Mouse (Mus musculus) olfactory bulb, adult 2 months (tissue): ENCODE measurements around the gene Celf3. TPM values are rescaled to one million over a fixed set of nuclear protein-coding genes. Genes with fewer than 3 reads are reported as not detected.
A peak's percentile ranks its signal among the peaks of the same experiment; 100 is the strongest.

Source experiments
- H3K27ac ChIP-seq: fragments of 200-500 bp; 2 replicates; pipeline ENCODE4 v1.5.1; 2012; ENCODE audit warnings: low read depth, low read length; ENCODE audit not compliant: insufficient read depth
- H3K4me1 ChIP-seq: fragments of 200-500 bp; 2 replicates; pipeline ENCODE4 v1.6.1; 2012; ENCODE audit warnings: low read length; ENCODE audit not compliant: control insufficient read depth, insufficient read depth
- H3K4me3 ChIP-seq: fragments of 200-500 bp; 2 replicates; pipeline ENCODE4 v1.5.1; 2012; ENCODE audit warnings: mild to moderate bottlenecking, low read depth, low read length, moderate library complexity; ENCODE audit not compliant: insufficient read depth
- CTCF ChIP-seq: fragments of 200-500 bp; IDR thresholded peaks from 2 replicates; pipeline ENCODE4 v1.5.1; 2012; ENCODE audit warnings: low read depth, mild to moderate bottlenecking, low read length, moderate library complexity; ENCODE audit not compliant: insufficient read depth
- POLR2A ChIP-seq: fragments of 200-500 bp; IDR thresholded peaks from 2 replicates; pipeline ENCODE4 v1.6.1; 2012; ENCODE audit warnings: mild to moderate bottlenecking, low read depth, low read length, moderate library complexity; ENCODE audit not compliant: insufficient read depth
- WGBS: fragments of 180-500 bp; shearing (Covaris S2); methylation state at CpG from one replicate; pipeline ENCODE4 v1.1.7; 2018; 5-methylcytosine and 5-hydroxymethylcytosine counted together
- polyA plus RNA-seq: library from polyadenylated mRNA; stranded (reverse); fragments of >200 nt; gene quantifications from 2 replicates; pipeline ENCODE4 v1.2.4, GENCODE M21; 2012; ENCODE audit warnings: low replicate concordance; ENCODE audit not compliant: missing spikeins, insufficient read depth, insufficient read length

Gene Celf3
- polyA plus RNA-seq = 386 TPM in 1 of 2 replicates, not detected in the other

GRCm38 (mm10) chr3:94477981-94478422, at the start of gene Celf3:
Gene Celf3, plus strand, starts transcription at chr3:94478295.
- peaks cover 47% of the 10 kb centered on the region for H3K4me1 ChIP-seq

DNA sequence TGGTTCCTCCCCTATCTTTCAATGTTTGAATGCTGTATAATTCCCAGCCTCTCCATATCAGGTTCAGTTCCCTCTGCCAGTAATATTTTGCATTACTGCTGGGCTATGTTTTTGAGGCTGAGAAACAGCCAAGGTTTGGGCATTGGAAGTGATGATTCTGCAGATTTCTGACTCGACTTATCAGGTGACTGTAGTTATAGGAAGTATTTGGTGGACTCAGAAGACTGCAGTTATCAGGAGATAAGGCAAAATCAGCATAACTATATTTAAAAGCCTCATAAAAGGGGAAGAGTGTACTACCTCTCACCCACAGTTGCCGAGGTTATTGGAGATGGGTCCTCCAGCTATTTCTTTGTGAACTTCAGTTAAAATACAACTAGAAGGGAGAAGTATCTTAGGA, 47.1 kb upstream of the Celf3 start:
- H3K27ac ChIP-seq = no peak overlapping the region
- WGBS = 82% methylated on average over 2 of the region's 2 CpGs
- TF ChIP-seq CTCF (no peak), POLR2A (no peak)
- no peak overlapping the region for H3K4me3 ChIP-seq
- no peaks in the 10 kb centered on the region for H3K4me1 ChIP-seq

More at GRCm38 (mm10) chr3:94477981-94478422, at the start of gene Celf3:
- no peak; the same call in 1 of the 2 replicates for TF ChIP-seq POLR2A
- no peak for TF ChIP-seq CTCF
- H3K4me3 ChIP-seq = peak within 1 kb of the TSS; percentile 78
- 2% methylated on average over 14 of the region's 14 CpGs for WGBS
- H3K27ac ChIP-seq = peak within 1 kb of the TSS; percentile 96

DNA sequence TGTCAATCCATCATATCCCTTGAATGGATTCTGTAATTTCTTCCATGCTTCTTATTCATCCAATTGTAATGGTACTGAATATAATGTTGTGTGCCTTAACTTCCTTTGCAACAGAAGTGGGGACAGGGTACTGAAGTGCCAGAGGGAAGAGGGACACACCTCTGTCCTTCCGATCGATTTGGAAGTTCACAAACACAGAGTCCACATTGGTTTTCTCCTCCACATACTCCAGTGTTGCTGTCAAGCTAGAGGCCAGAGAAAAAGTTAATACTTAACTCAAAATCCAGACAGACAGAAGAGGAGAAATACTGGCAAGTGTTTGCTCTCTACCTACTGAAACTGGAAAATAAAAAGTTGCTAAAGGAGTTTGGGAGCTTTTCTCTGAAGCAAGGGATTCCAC, 43.8 kb upstream of the Celf3 start:
- WGBS = 90% methylated on average over 2 of the region's 2 CpGs

DNA sequence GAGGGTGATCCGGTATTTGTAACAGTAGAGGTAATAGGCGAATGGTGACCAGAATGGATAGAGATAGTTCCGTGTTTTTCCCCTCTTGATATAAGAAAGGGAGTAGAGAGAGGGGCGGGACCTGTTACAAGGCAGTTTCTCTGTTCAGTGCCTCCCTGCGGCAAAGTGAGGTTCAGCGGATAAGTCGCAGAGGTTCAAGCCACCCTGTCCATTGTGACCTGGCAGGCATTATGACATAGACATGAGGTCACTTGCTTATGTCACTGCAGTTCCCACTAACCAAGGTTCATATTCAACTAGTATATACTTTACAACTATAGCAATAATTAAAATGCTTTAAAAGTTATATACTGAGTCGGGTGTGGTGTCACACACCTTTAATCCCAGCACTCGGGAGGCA, 41.7 kb upstream of the Celf3 start:
- no peaks in the 10 kb centered on the region for H3K4me1 ChIP-seq
- H3K4me3 ChIP-seq = no peak overlapping the region
- H3K27ac ChIP-seq = no peak overlapping the region
- WGBS = 89% methylated on average over 9 of the region's 9 CpGs
- TF ChIP-seq POLR2A = no peak
- no peak for TF ChIP-seq CTCF

More for the DNA sequence above, 43.8 kb upstream of the Celf3 start:
- Histone ChIP-seq H3K4me1 (no peaks in the 10 kb centered on the region), H3K4me3 (no peak overlapping the region), H3K27ac (no peak overlapping the region)
- TF ChIP-seq CTCF (no peak), POLR2A (no peak)

- no peak overlapping the region for H3K27ac ChIP-seq
- no peak for TF ChIP-seq CTCF
- no peak for TF ChIP-seq POLR2A
- no peak overlapping the region for H3K4me3 ChIP-seq
- 37% methylated on average over 3 of the region's 3 CpGs for WGBS
- H3K4me1 ChIP-seq = no peaks in the 10 kb centered on the region
These were observed 36.9 kb upstream of the Celf3 start for GRCm38 (mm10) chr3:94441182-94441581.

- TF ChIP-seq POLR2A = peak; percentile 94
- no peak for TF ChIP-seq CTCF
- no peaks in the 10 kb centered on the region for H3K4me1 ChIP-seq
- WGBS = under 1% methylated on average over 39 of the region's 39 CpGs
- H3K27ac ChIP-seq = peak within 1 kb of the TSS; percentile 55; the same call in 1 of the 2 replicates
- H3K4me3 ChIP-seq = peak within 1 kb of the TSS; percentile 91
These were observed 35.0 kb upstream of the Celf3 start, which contains the start of gene Mrpl9 for GRCm38 (mm10) chr3:94442951-94443596. Gene Mrpl9, plus strand, starts transcription at chr3:94443318.

DNA sequence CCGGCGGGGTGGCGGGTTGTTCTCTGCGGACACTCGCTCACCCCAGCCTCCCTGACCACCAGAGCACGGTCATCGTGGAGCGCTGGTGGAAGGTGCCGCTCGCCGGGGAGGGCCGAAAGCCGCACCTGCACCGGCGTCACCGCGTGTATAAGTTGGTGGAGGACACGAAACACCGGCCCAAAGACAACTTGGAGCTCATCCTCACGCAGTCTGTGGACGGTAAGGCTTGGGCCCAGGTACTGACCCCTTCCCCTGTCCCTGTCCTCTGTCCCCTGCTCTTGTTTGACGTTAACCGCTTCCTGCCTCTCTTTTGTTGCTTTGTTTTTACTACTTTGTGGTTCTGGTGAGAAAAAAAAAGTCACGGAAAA, 34.5 kb upstream of the Celf3 start, which contains the start of gene Oaz3:
TSS of gene Oaz3 (minus strand) at position 319 of the 368 bp plus-strand sequence.
- WGBS = under 1% methylated on average over 24 of the region's 24 CpGs
- TF ChIP-seq CTCF (no peak), POLR2A (no peak)
- H3K4me1 ChIP-seq = no peaks in the 10 kb centered on the region
- peak within 1 kb of the TSS; percentile 55; the same call in 1 of the 2 replicates for H3K27ac ChIP-seq
- peak within 1 kb of the TSS; percentile 91 for H3K4me3 ChIP-seq

DNA sequence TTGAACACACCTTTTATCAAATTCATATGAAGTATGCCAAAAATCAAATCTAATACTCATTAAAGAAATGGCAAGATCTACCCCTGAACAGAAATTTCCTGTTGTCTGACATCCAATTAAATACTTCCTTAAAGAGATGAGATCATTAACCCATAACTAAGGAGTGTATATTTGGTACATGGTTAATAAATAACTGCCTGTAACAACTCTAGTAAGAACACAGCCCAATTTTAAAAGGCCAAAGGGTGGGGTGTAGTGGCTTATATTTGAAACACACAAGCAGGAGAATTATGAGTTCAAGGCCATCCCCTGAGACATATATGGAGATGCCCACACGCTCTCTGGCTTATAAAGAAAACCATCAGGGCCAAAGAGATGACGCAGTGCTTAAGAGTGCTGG, 28.7 kb upstream of the Celf3 start:
- H3K4me1 ChIP-seq = no peaks in the 10 kb centered on the region
- no peak overlapping the region for H3K27ac ChIP-seq
- WGBS = 93% methylated on average over 2 of the region's 2 CpGs
- H3K4me3 ChIP-seq = no peak overlapping the region
- TF ChIP-seq POLR2A (no peak), CTCF (no peak)

DNA sequence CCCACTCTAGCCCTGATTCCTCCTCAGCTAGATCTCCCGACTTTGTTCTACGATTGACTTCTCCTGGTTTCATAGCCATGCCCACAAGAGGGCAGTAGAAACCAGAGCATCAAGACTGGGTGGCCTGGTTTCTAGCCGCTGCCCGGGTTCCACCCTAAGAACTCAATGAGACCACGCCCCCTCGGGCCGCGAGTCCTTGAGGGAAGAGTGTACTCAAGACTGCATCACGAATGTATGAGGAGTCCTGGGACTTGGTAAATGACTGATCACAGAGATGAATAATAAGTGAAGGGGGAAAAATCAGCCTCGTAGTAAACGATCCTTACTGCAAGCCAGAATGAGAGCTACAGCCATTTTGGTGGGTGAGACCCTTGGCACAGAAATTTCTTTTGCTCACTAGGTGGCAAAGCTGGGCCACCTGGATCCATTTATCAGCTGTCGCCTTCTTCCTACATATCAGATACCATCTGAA, 21.5 kb upstream of the Celf3 start:
- Histone ChIP-seq H3K4me3 (peak overlapping the region; percentile 32), H3K27ac (no peak overlapping the region), H3K4me1 (peaks cover 2% of the 10 kb centered on the region; the same call in 1 of the 2 replicates)
- WGBS = 2% methylated on average over 12 of the region's 12 CpGs
- TF ChIP-seq CTCF (peak; percentile 58), POLR2A (no peak)
